Mouse (Mus musculus): ENCODE data around the gene Yod1.

- no peak for TF ChIP-seq EP300 (IDR thresholded peaks at IDR 0.05)
- no peak for TF ChIP-seq CTCF (IDR thresholded peaks at IDR 0.05)
Measured at GRCm38 (mm10) chr1:130767066-130767465, 49.9 kb downstream of the Yod1 start.
